Mouse (Mus musculus) intestine, embryonic 16.5 days (tissue): ENCODE measurements at regions not wholly inside any gene's neighbourhood (a gene's known extent, or its start where the extent isn't known, plus 50 kb on each side); places are given as distances from the start of the nearest gene placed in this dataset.
"Not testable (repeated sequence)": the region's sequence is repeated elsewhere in the genome, so short reads cannot be mapped to it uniquely, and the experiment has no call there.

Experiments used
- ATAC-seq: fragments of 200-750 bp; cut with Nextera tagmentation; 2 replicates; pipeline ENCODE4 v1.8.0; 2017; ENCODE audit warnings: moderate TSS enrichment, moderate library complexity
- H3K27ac ChIP-seq: fragments of 300-500 bp; sonication (generic); 2 replicates; pipeline ENCODE4 v1.5.1; 2014; ENCODE audit warnings: mild to moderate bottlenecking, low read length
- H3K27me3 ChIP-seq: fragments of 300-500 bp; sonication (generic); replicated peaks from 2 replicates; pipeline ENCODE4 v1.6.1; 2014; ENCODE audit warnings: low read length, control low read depth, mixed read lengths; ENCODE audit not compliant: control insufficient read depth, insufficient read depth
- H3K36me3 ChIP-seq: fragments of 300-500 bp; sonication (generic); 2 replicates; pipeline ENCODE4 v1.6.1; 2014; ENCODE audit warnings: low read length, control low read depth; ENCODE audit not compliant: control insufficient read depth, insufficient read depth
- H3K4me1 ChIP-seq: fragments of 300-500 bp; sonication (generic); 2 replicates; pipeline ENCODE4 v1.6.1; 2014; ENCODE audit warnings: low read length, control low read depth, mixed read lengths; ENCODE audit not compliant: control insufficient read depth, insufficient read depth
- H3K4me2 ChIP-seq: fragments of 300-500 bp; sonication (generic); 2 replicates; pipeline ENCODE4 v1.6.1; 2014; ENCODE audit warnings: low read depth, low read length, control low read depth
- H3K4me3 ChIP-seq: fragments of 300-500 bp; sonication (generic); 2 replicates; pipeline ENCODE4 v1.5.1; 2014; ENCODE audit warnings: mild to moderate bottlenecking, low read length
- H3K9ac ChIP-seq: fragments of 300-500 bp; sonication (generic); 2 replicates; pipeline ENCODE4 v1.6.1; 2014; ENCODE audit warnings: low read depth, low read length
- H3K9me3 ChIP-seq: fragments of 300-500 bp; sonication (generic); 2 replicates; pipeline ENCODE4 v1.6.1; 2016; ENCODE audit warnings: low read length, control low read depth; ENCODE audit not compliant: control insufficient read depth
- WGBS: fragments of 180-500 bp; shearing (Covaris S2); extraction: QIAGEN DNeasy Blood & Tissue Kit; methylation state at CpG from one replicate; pipeline ENCODE4 v1.1.7; 2014; 5-methylcytosine and 5-hydroxymethylcytosine counted together

DNA sequence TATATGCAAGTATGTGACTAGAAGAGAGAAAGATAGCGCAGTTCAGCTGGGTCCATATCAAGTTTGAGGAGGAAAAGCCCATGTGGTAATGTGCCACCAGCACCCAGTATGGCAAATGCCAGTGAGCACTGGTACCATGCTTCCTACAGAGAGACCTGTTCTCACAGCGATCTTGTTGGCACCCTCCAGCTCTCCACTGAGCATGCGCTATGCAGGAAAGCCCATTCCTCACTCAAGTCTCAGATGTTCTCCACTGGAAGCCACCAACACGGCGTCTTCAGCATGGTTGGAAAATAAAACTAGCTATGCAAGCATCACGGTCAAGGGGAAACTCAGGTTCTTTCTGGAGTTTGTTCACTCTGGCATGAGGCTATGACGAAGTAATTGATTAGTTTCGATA lies 567.3 kb upstream of the Gm10131 start:
- H3K4me2 ChIP-seq, result no peak overlapping the region
- no peak for ATAC-seq
- WGBS, result 91% methylated on average over 8 of the region's 8 CpGs

DNA sequence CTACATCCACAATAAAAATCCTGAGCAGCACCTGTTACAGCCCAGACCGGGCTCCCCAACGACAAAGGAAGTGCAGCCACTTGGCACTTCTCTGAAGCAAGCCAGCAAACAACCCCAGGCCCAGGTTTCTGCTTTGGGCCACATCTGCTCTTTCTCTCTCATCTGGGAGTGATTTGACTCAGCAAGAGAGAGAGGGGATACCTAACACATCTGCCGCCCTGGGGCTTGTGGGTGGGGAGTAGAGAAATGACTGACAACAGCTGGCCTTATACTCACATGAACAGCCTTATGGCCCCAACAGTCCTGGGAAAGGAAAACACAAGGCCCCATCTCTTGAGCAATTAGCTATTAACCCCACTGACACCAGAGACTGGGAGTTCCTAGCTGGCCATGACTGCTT lies 560.2 kb upstream of the Gm10131 start:
- H3K4me1 ChIP-seq, result peaks cover 32% of the 10 kb centered on the region
- H3K27ac ChIP-seq, result peak overlapping the region; percentile 79
- peak; percentile 86 for ATAC-seq
- WGBS, result 8% methylated on average over 3 of the region's 3 CpGs
- H3K4me3 ChIP-seq, result no peak overlapping the region
- no peaks in the 10 kb centered on the region for H3K27me3 ChIP-seq
- H3K9ac ChIP-seq, result no peak overlapping the region
- no peak overlapping the region for H3K4me2 ChIP-seq
- no peaks in the 10 kb centered on the region for H3K9me3 ChIP-seq
- H3K36me3 ChIP-seq, result no peaks in the 10 kb centered on the region

More for the DNA sequence above, 567.3 kb upstream of the Gm10131 start:
- no peak overlapping the region for H3K4me3 ChIP-seq
- no peaks in the 10 kb centered on the region for H3K9me3 ChIP-seq
- no peak overlapping the region for H3K27ac ChIP-seq
- peaks cover 17% of the 10 kb centered on the region; the same call in 1 of the 2 replicates for H3K4me1 ChIP-seq
- no peak overlapping the region for H3K9ac ChIP-seq
- no peaks in the 10 kb centered on the region for H3K27me3 ChIP-seq
- no peaks in the 10 kb centered on the region for H3K36me3 ChIP-seq

DNA sequence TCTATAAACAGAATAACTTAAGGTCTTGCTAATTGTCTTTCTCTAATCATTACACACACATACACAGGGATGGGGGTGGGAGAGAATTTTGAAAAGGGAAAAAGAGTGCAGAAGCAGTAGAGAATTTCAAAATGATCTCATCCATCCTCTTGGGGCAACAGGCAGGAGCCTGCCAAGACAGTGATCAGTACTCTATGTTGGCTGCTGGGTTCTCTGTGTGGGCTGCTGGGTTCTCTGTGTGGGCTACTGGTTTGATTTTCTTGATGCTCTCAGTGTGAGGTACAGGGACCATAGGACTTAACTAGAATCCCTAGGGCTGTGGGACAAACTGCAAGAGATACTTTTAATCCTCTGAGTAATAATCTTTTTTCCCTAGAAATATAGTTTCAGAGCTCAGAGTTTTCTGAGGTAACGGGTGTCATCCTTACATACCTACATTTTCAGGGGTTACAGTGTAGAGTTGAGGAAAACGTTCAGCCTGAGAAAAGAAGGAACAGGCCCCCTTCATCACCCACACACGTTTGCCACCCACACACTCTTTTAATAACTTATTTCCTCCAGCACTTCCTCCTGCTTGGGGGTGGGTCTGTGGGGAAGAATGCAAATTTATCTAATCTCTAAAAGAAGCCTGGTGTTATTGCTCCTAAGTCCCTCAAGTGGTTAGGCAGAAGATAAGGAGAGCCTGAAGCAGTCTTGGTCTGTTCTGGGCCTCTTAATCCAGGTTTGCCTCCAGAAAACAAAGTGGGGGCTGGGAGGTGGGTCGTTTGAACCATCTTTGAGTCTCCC lies 559.6 kb upstream of the Gm10131 start:
- 25% methylated on average over 4 of the region's 4 CpGs for WGBS
- peak overlapping the region; percentile 79 for H3K27ac ChIP-seq

DNA sequence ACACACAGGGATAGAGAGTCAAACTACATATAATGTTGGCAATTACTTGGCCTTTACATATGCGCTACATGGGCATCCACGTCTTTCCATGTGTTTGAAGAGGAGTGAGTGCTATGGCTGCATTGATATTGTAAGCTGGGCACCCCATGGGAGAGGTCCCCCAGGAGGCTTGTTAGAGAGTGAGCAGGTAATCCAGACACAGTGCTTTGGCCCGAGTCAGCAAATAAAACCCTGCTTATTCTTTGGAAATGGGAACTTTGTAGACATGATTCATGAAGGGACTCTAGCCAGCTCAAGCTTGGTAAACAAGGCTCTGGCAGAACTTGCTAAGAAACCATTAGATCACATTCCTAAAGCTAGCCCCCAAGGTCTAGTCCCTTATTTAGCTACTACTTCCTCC lies 557.6 kb upstream of the Gm10131 start:
- no peaks in the 10 kb centered on the region for H3K36me3 ChIP-seq
- 84% methylated on average over 3 of the region's 3 CpGs for WGBS
- no peak for ATAC-seq
- no peak overlapping the region for H3K27ac ChIP-seq
- H3K4me2 ChIP-seq, result no peak overlapping the region
- H3K27me3 ChIP-seq, result no peaks in the 10 kb centered on the region
- peaks cover 27% of the 10 kb centered on the region for H3K4me1 ChIP-seq
- no peak overlapping the region for H3K9ac ChIP-seq
- no peaks in the 10 kb centered on the region for H3K9me3 ChIP-seq
- no peak overlapping the region for H3K4me3 ChIP-seq

More for the DNA sequence above, 559.6 kb upstream of the Gm10131 start:
- Histone ChIP-seq H3K36me3 (no peaks in the 10 kb centered on the region), H3K4me1 (peaks cover 32% of the 10 kb centered on the region), H3K27me3 (no peaks in the 10 kb centered on the region), H3K4me2 (no peak overlapping the region), H3K9me3 (no peaks in the 10 kb centered on the region), H3K9ac (no peak overlapping the region), H3K4me3 (no peak overlapping the region)
- ATAC-seq, result peak; percentile 86

DNA sequence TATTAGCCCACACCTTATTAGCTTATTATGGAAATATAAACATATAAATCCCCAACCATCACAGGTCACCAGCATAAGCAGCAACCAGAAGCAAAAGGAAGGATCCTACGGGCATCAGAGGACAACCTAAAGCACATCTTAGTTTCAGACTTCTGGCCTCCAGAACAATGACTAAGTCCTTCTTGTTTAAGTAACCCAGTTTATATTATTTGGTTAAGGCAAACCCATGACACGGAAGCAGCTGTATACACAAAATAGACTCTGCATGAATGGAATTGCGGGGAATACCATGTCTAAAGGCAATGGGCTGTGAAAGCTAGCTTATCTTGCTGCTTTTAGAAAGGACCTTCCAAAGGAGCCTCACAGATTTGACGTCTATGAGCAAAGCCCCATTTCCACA lies 552.9 kb upstream of the Gm10131 start:
- 78% methylated on average over 4 of the region's 4 CpGs for WGBS
- no peaks in the 10 kb centered on the region for H3K27me3 ChIP-seq
- ATAC-seq, result no peak

DNA sequence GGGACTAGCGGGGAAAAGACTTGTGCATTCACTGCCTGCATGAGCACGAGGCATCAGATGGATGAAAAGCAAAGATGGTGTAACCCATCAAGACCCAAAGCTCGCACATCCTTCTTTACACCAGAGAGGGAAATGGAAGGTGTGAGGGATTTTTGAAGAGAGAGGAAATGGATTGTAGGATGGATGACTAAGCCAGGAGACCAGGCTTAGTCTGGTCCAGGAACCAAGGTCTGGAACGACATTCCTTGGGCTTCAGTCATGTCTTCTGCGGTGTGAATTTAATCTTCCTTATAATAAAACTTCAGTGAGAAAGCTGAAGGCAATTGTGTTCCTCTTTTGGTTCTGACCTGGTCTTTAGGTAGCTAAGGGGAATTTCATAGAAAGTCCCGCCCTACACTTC lies 551.0 kb upstream of the Gm10131 start:
- 91% methylated on average over 6 of the region's 6 CpGs for WGBS
- Histone ChIP-seq H3K9ac (no peak overlapping the region), H3K4me3 (no peak overlapping the region), H3K27ac (no peak overlapping the region), H3K9me3 (no peaks in the 10 kb centered on the region), H3K27me3 (no peaks in the 10 kb centered on the region), H3K4me2 (no peak overlapping the region), H3K4me1 (no peaks in the 10 kb centered on the region), H3K36me3 (no peaks in the 10 kb centered on the region)
- no peak for ATAC-seq

More for the DNA sequence above, 552.9 kb upstream of the Gm10131 start:
- Histone ChIP-seq H3K4me2 (no peak overlapping the region), H3K4me1 (peaks cover 4% of the 10 kb centered on the region; the same call in 1 of the 2 replicates), H3K9me3 (no peaks in the 10 kb centered on the region), H3K27ac (no peak overlapping the region), H3K36me3 (no peaks in the 10 kb centered on the region), H3K9ac (no peak overlapping the region), H3K4me3 (no peak overlapping the region)

DNA sequence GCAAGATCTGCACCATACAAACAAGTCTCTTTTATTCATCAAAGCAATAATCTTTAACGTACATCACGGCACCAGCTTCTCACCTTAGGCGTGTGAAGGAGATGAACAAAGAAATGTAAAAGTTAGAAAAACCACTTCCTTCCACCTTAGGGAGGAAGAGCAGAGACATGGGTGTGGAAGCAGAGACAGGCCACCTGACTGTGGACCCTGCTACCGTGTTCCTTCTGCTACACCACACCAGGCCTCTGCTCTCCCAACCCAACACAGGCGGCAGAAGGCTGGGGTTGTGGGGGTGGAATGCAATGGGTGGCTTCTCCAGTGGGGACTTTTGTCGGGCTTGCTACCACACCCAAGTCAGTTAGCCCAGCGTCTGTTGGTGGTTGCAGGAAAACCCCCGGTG lies 540.2 kb upstream of the Gm10131 start:
- Histone ChIP-seq H3K27me3 (no peaks in the 10 kb centered on the region), H3K4me1 (no peaks in the 10 kb centered on the region), H3K27ac (no peak overlapping the region), H3K9me3 (peaks cover 5% of the 10 kb centered on the region; the same call in 1 of the 2 replicates), H3K4me3 (no peak overlapping the region), H3K36me3 (no peaks in the 10 kb centered on the region), H3K9ac (no peak overlapping the region), H3K4me2 (no peak overlapping the region)
- no peak for ATAC-seq
- 91% methylated on average over 8 of the region's 8 CpGs for WGBS

DNA sequence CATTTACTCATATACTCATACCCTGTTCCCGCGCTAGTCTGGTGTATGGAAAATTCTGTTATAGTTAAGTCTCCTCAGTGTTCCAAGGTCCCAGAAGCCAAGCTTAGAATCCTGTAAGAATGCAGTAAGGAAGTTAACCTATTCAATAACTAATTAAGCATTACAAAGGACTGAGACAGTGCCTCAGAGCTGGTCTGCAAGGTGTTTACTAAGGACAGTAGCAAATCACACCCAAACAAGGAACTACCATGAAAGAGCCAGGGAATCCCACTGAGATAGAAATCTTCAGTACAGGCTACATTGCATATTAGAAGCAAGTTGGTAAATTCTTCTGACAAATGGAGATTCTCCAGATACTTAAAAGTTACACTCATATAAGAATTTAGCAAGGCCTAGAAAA lies 516.7 kb upstream of the Gm10131 start:
- H3K36me3 ChIP-seq, H3K4me1 ChIP-seq, H3K4me3 ChIP-seq, H3K4me2 ChIP-seq, H3K9ac ChIP-seq, H3K27ac ChIP-seq, ATAC-seq, H3K27me3 ChIP-seq, H3K9me3 ChIP-seq: not testable (repeated sequence)
- 99% methylated on average over 2 of the region's 2 CpGs for WGBS

DNA sequence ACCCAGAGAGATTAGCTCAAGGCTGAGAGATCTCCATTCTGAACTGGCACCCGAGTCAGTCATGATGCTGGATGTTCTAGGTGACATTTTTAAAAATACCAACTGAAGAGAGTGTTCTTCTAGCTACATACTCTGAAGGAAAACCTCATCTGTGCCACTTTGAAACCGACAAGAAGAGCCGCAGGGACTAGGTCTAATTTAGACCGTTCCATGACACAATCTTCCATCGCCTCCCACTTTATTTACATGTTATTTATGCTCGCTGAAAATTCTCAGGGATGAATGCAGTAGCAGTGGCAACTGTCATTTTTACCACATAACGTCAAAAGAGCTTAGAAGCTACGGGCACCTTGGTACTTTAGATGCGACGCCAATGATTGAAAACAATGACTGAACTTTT lies 514.1 kb upstream of the Gm10131 start:
- no peaks in the 10 kb centered on the region for H3K36me3 ChIP-seq
- WGBS, result 82% methylated on average over 10 of the region's 10 CpGs
- no peak overlapping the region for H3K9ac ChIP-seq
- no peak overlapping the region for H3K4me2 ChIP-seq
- no peak overlapping the region for H3K4me3 ChIP-seq
- no peak overlapping the region for H3K27ac ChIP-seq
- no peaks in the 10 kb centered on the region for H3K27me3 ChIP-seq
- no peak for ATAC-seq
- H3K4me1 ChIP-seq, result no peaks in the 10 kb centered on the region
- no peaks in the 10 kb centered on the region for H3K9me3 ChIP-seq

DNA sequence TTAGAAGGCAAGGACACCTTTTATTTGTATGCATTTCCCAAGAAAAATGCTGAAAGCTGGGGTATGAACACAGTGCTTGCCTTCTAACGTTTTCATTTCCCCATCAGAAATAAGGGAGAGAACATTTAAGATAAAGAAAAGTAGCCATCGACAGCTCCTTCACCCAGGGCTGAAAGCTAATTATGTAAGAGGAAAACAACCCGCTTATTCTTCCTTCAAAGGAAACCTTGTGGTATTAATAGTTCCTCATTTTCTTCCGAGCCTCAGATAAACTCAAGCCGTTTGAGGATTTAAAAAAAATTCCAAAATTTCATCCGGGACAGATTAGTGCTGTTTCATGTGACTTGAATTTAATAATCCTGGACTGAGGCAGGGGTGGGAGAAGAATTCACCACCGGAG lies 512.2 kb upstream of the Gm10131 start:
- Histone ChIP-seq H3K4me1 (no peaks in the 10 kb centered on the region), H3K9ac (no peak overlapping the region), H3K9me3 (no peaks in the 10 kb centered on the region), H3K4me3 (no peak overlapping the region), H3K4me2 (no peak overlapping the region), H3K36me3 (no peaks in the 10 kb centered on the region), H3K27ac (no peak overlapping the region), H3K27me3 (no peaks in the 10 kb centered on the region)
- no peak for ATAC-seq
- 74% methylated on average over 7 of the region's 7 CpGs for WGBS
